Mouse (Mus musculus) brain, embryonic 14.5 days (tissue): Measurements from ENCODE around the gene Atp5j.

Experiments used
- CTCF ChIP-seq: fragments of 200-500 bp; IDR thresholded peaks from 2 replicates; pipeline ENCODE4 v1.5.1; 2012; ENCODE audit warnings: inconsistent platforms, mild to moderate bottlenecking, moderate library complexity, borderline replicate concordance; ENCODE audit not compliant: insufficient read depth, insufficient read length; ENCODE audit errors: extremely low read depth
- POLR2A ChIP-seq: fragments of 200-500 bp; IDR thresholded peaks from 2 replicates; pipeline ENCODE4 v1.6.1; 2012; ENCODE audit warnings: mild to moderate bottlenecking, inconsistent platforms, borderline replicate concordance; ENCODE audit not compliant: poor library complexity, insufficient read depth, insufficient read length, severe bottlenecking; ENCODE audit errors: extremely low read depth

GRCm38 (mm10) chr16:84853492-84853891, 18.1 kb upstream of the Atp5j start:
- no peak for TF ChIP-seq POLR2A
- no peak for TF ChIP-seq CTCF
